Mouse (Mus musculus): ENCODE results near the gene Mylk4. TPM values are rescaled to one million over a fixed set of nuclear protein-coding genes. Genes with fewer than 3 reads are reported as not detected.

The Mylk4 gene
- polyA plus RNA-seq, 1 experiment from 2014 or later: 0.52 TPM

DNA sequence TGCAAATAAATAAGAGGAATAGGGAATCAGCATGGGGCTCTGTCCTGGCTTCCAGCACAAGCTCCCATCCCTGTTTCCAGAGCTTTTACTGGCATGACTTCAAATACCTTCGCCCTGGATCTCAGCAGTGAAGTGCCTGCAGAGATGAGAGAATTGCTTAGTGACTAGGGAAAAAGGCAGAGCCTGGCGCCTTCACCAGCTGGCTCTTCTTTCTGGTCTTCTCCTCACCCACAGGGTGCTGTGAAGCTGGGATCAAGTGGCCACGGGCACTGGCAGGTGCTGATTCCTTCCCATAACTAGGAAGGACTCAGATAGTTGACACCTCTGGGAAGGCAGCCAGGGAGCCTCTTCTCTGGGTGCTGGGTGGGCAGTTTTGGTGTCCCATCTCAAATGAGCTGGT, 115.5 kb downstream of the Mylk4 start:
- H3K4me3 ChIP-seq (replicated peaks): no peak overlapping the region
- H3K4me1 ChIP-seq: no peaks in the 10 kb centered on the region
- H3K9me3 ChIP-seq (replicated peaks): no peaks in the 10 kb centered on the region
- no peaks in the 10 kb centered on the region for H3K27me3 ChIP-seq (replicated peaks)
- no peak overlapping the region for H3K4me2 ChIP-seq
- no peak overlapping the region for H3K9ac ChIP-seq (replicated peaks)
- no peak overlapping the region for H3K27ac ChIP-seq (replicated peaks)
- ATAC-seq (ENCODE audit: low FRiP score): no peak
- no peaks in the 10 kb centered on the region for H3K36me3 ChIP-seq
- 85% methylated on average over 3 of the region's 3 CpGs for WGBS

DNA sequence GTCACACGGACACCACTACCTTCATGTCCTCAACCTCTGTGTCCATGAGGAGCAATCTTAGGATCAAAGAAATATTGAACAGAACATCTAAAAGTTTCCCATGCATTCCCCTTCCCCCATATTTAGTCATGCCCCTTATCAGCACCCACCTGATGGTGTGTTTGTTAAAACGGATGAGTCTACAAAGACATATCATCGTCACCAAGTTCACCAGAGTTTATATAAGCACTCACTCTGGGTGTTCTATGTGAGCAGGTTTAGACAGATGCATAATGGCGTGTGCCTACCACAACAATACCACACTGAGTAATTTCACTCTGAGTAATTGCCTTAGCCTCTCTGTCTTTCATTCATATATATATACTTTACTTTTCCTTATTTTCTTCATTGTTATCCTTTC, 116.4 kb downstream of the Mylk4 start:
- no peak overlapping the region for H3K4me2 ChIP-seq
- ATAC-seq (ENCODE audit: low FRiP score): no peak
- H3K27me3 ChIP-seq (replicated peaks): no peaks in the 10 kb centered on the region
- no peaks in the 10 kb centered on the region for H3K36me3 ChIP-seq
- H3K4me3 ChIP-seq (replicated peaks): no peak overlapping the region
- no peaks in the 10 kb centered on the region for H3K4me1 ChIP-seq
- WGBS: 86% methylated on average over 4 of the region's 4 CpGs
- no peak overlapping the region for H3K9ac ChIP-seq (replicated peaks)
- no peak overlapping the region for H3K27ac ChIP-seq (replicated peaks)
- no peaks in the 10 kb centered on the region for H3K9me3 ChIP-seq (replicated peaks)

DNA sequence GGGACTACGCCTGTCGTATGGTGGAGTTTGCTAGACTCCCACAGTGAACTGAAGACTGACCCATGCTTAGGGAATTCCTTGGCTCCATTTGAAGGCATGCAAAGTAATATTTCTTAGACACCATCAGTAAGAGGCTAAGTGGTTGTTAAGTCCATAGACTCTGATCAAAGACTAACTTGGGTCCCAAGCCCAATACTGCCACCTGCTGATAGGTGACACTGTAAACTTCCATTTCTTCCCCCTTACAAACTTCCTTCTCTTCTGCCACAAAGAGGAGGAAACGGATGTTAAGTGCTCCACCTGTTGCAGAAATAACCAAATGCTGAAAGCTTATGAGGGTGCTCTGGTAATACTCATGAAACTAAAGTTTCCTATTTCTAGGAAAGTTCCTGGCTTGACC, 121.7 kb downstream of the Mylk4 start:
- ATAC-seq (ENCODE audit: low FRiP score): no peak
- H3K9me3 ChIP-seq (replicated peaks): no peaks in the 10 kb centered on the region
- WGBS: 89% methylated on average over 3 of the region's 3 CpGs
- H3K9ac ChIP-seq (replicated peaks): no peak overlapping the region
- no peaks in the 10 kb centered on the region for H3K27me3 ChIP-seq (replicated peaks)
- no peak overlapping the region for H3K27ac ChIP-seq (replicated peaks)
- no peak overlapping the region for H3K4me2 ChIP-seq
- no peaks in the 10 kb centered on the region for H3K36me3 ChIP-seq
- H3K4me3 ChIP-seq (replicated peaks): no peak overlapping the region
- H3K4me1 ChIP-seq: no peaks in the 10 kb centered on the region

DNA sequence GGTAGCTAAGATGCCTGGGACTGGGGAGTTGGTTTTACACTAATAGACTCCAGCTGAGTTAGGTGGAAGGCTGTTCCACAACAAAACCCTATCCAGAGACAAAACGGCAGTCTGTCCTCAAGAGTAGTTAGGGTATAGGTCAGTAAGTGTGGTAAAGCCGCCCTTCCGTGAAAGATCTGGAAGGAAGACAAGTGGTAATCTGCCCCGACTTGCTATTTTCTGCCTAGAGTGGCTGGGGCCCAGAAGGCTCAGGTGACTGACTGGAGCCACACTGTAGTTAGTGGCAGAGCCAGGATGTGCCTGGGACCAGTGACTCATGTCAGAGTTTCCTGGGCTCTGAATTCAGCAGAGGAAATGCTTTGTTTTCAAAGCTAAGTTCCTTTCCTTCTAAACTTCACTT, 123.5 kb downstream of the Mylk4 start:
- H3K27me3 ChIP-seq (replicated peaks): no peaks in the 10 kb centered on the region
- no peaks in the 10 kb centered on the region for H3K36me3 ChIP-seq
- no peak overlapping the region for H3K9ac ChIP-seq (replicated peaks)
- H3K4me2 ChIP-seq: no peak overlapping the region
- H3K27ac ChIP-seq (replicated peaks): no peak overlapping the region
- no peaks in the 10 kb centered on the region for H3K4me1 ChIP-seq
- H3K4me3 ChIP-seq (replicated peaks): no peak overlapping the region
- no peaks in the 10 kb centered on the region for H3K9me3 ChIP-seq (replicated peaks)
- ATAC-seq (ENCODE audit: low FRiP score): no peak
- WGBS: 74% methylated on average over 4 of the region's 4 CpGs

DNA sequence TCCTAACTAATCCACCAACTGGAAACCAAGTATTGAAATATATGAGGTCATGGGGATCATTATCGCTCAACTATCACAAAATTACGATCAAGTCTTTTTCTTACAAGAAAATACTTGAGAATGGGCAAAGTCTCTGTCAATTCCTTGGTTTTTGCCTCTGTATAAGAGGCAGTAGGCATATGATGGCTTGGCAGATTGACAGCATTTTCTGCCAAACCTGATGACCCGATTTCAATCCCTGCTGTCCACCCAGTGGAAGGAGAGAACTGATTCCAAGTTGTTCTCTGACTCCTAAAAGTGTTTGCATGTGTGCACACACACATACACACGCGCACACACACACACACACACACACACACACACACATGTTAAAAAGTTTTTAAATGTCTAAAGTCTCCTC, 124.5 kb downstream of the Mylk4 start:
- H3K4me1 ChIP-seq: no peaks in the 10 kb centered on the region
- H3K4me3 ChIP-seq (replicated peaks): no peak overlapping the region
- 92% methylated on average over 5 of the region's 5 CpGs for WGBS
- no peak overlapping the region for H3K27ac ChIP-seq (replicated peaks)
- H3K9me3 ChIP-seq (replicated peaks): no peaks in the 10 kb centered on the region
- no peak overlapping the region for H3K4me2 ChIP-seq
- ATAC-seq (ENCODE audit: low FRiP score): no peak
- H3K27me3 ChIP-seq (replicated peaks): no peaks in the 10 kb centered on the region
- no peak overlapping the region for H3K9ac ChIP-seq (replicated peaks)
- no peaks in the 10 kb centered on the region for H3K36me3 ChIP-seq

DNA sequence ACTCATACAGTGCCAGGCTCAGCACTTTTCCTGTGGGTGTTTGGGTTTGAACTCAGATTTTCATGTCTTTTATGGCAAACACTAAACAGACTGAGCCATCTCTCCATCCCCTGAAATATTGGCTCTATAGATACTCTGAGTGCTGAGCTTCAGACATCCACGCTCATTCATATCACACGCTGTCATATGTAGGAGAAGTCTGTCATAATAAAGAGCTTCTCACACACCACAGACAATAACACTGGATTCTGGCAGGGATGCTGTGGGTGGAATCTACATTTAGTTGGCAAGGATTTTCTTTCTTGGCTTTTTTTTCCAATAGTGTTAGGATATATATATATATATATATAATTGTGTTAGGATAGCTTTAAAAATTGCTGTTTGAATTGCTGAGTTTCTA, 126.2 kb downstream of the Mylk4 start:
- H3K4me1 ChIP-seq: no peaks in the 10 kb centered on the region
- no peak overlapping the region for H3K4me3 ChIP-seq (replicated peaks)
- H3K4me2 ChIP-seq: no peak overlapping the region
- no peaks in the 10 kb centered on the region for H3K9me3 ChIP-seq (replicated peaks)
- H3K27ac ChIP-seq (replicated peaks): no peak overlapping the region
- no peak for ATAC-seq (ENCODE audit: low FRiP score)
- no peaks in the 10 kb centered on the region for H3K36me3 ChIP-seq
- no peaks in the 10 kb centered on the region for H3K27me3 ChIP-seq (replicated peaks)
- WGBS: 94% methylated on average over 2 of the region's 2 CpGs
- H3K9ac ChIP-seq (replicated peaks): no peak overlapping the region

Other genes with a start within 250 kb of the Mylk4 start
- gene Wrnip1, start 18.1 kb upstream of the Mylk4 start, polyA plus RNA-seq (2015; fragmentation: Nextera tagmentation; extraction: Ambion mirVana): 35.8 and 42.8 TPM in 2 replicates
- gene D930007J09Rik, start 18.9 kb upstream of the Mylk4 start, polyA plus RNA-seq (2015; fragmentation: Nextera tagmentation; extraction: Ambion mirVana): not detected in 2 replicates
- 3.3 and 18.5 TPM in 2 replicates for gene Serpinb1a, start 67.2 kb upstream of the Mylk4 start, polyA plus RNA-seq (2015; fragmentation: Nextera tagmentation; extraction: Ambion mirVana)
- gene Serpinb1c, start 114.3 kb upstream of the Mylk4 start, polyA plus RNA-seq (2015; fragmentation: Nextera tagmentation; extraction: Ambion mirVana): 0.20 TPM in 1 of 2 replicates, not detected in the other
- 1.4 and 4.0 TPM in 2 replicates for gene Serpinb6b, start 181.3 kb upstream of the Mylk4 start, polyA plus RNA-seq (2015; fragmentation: Nextera tagmentation; extraction: Ambion mirVana)
- gene Serpinb9, start 219.3 kb upstream of the Mylk4 start, polyA plus RNA-seq (2015; fragmentation: Nextera tagmentation; extraction: Ambion mirVana): 2.0 and 4.3 TPM in 2 replicates
- 0.32 and 0.50 TPM in 2 replicates for gene Serpinb9b, start 243.5 kb upstream of the Mylk4 start, polyA plus RNA-seq (2015; fragmentation: Nextera tagmentation; extraction: Ambion mirVana)